Mouse (Mus musculus) thymus, adult 2 months (tissue): ENCODE measurements around the gene Rasl10a.

ENCODE experiments used
- CTCF ChIP-seq: fragments of 200-500 bp; IDR thresholded peaks from 2 replicates; pipeline ENCODE4 v1.5.1; 2012; ENCODE audit warnings: mild to moderate bottlenecking, control low read depth, low read length, moderate library complexity, borderline replicate concordance; ENCODE audit not compliant: control insufficient read depth, poor library complexity, insufficient read depth; ENCODE audit errors: extremely low read depth
- POLR2A ChIP-seq: fragments of 200-500 bp; IDR thresholded peaks from 2 replicates; pipeline ENCODE4 v1.6.1; 2012; ENCODE audit warnings: mild to moderate bottlenecking, low read length, control low read depth, moderate library complexity; ENCODE audit not compliant: control insufficient read depth, poor library complexity, insufficient read depth; ENCODE audit errors: extremely low read depth

- TF ChIP-seq CTCF (peak; percentile 90), POLR2A (no peak)
Observed at GRCm38 (mm10) chr11:5059704-5060156, 1.8 kb downstream of the Rasl10a start.
